Mouse (Mus musculus) urinary bladder, postnatal 10 days (tissue): ENCODE results near the gene Lmo1.
"Not testable (repeated sequence)": the region's sequence is repeated elsewhere in the genome, so short reads cannot be mapped to it uniquely, and the experiment has no call there.

Experiments used
- DNase-seq: peaks from one replicate; pipeline ENCODE4 v3.0.0; 2022; ENCODE audit warnings: low spot score

Gene Lmo1

DNA sequence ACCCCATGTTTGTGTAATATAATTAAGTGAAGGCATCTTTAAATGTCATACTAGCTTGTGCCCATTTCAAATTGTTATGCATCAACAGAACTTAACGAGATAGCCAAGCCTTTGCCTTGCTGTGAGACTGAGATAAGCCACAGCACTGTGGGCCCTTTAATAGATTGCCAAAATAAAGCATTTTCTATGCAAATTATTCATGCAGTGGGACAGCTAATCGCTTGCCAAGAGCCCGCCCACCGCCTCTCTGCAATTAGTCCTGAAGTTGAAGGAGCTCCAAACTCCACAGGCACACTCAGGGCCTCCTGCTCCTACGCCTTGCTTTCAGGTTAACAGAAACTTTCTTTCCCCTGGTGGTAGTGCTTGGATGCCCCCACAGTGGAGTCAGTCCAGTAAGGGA lies 64.0 kb downstream of the Lmo1 start:
- DNase-seq: no peak

DNA sequence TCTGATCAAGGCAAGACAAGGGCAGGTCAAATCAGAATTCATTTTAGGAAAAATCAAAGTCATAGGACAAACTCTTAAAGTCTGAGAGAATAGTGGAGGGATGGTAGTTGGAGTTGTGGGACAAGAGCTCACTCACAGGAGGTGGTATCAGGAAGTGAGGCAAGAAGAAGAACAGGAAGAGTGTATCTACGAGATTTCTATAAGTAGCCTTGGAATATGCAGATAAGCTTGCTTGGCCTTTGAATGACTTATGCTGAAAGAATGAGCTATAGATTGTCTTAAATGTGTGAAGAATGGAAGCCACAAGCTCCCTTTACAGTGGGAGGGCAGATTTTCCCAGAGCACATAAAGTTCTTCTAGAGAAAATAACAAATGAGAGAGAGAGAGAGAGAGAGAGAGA lies 70.1 kb downstream of the Lmo1 start:
- no peak for DNase-seq

DNA sequence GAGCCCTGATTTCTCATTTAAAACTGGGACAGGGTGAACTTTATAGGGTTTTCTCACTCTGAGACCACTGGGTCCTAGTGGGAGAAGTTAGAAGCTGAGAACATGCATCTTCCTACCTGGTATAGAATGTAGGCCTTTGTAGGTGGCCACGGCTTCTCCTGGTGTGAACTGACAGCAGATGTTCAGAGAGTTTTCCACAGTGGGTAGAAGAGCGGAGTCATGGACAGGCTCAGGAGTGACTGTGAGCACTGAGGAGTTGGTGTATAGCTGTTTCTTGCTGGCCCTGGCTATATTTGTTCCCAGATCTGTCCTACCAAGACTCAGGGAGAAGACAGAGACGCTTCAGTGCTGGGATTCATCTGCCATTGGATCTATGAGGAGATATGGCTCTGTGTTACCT lies 73.8 kb downstream of the Lmo1 start:
- no peak for DNase-seq

DNA sequence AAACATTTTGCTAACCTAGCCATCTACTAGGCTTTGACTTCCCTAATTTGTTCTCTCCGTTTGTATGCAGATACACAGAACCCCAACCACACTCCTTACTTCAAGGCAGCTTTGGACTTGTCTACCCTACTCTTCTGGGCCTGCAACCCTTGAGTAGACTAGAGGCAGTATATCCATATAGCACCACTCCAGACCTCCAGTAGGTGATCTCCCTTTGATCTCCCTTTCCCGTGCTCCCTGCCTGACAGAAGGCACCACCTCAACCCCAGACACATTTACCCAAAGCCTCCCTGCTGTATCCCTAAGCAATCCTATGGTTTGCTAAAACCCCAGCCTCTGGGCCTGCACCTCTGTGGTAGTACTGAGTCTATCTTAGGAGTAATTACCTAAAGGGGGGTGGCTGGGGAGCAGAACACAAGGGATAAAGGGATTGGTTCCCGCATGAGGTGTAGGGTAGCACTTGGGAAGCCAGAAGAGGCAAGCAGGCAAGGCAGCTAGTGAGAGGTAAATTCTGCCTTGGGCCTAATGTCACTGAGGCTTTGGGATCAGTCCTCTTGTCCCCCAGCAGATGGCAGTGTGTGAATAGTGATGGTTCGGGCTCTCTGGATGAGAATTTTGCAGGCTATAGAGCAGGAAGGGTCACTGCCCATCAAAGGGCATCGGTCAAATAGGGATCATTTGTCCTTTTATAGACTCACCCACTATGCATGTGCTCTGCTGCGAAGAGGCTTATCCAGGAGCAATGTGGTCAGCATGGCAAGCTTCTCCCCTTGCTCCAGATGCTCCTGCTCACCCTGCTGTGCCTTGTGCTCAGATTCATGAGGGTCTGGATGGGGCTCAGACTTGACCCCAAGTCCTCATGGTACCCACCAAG lies 76.6 kb downstream of the Lmo1 start:
- DNase-seq: no peak

DNA sequence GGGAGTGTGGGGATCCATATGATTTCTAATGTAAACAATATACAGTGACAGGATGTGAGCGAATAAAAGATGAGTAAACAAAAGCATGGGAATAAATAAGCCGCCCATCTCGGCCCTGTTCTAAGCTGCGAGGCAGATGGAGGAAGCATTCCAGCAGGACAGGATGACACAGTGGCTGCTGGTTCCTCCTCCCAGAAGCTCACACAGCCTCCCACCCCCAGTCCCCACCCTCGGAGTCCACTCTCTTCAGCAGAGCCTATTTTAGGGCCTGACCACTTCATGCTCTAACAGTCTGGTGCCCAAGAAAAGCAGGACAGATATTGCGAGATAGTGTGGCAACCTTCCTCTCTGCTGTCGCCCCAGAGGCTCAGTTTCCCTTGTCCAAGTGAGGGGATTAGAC lies 77.8 kb downstream of the Lmo1 start:
- DNase-seq: no peak

DNA sequence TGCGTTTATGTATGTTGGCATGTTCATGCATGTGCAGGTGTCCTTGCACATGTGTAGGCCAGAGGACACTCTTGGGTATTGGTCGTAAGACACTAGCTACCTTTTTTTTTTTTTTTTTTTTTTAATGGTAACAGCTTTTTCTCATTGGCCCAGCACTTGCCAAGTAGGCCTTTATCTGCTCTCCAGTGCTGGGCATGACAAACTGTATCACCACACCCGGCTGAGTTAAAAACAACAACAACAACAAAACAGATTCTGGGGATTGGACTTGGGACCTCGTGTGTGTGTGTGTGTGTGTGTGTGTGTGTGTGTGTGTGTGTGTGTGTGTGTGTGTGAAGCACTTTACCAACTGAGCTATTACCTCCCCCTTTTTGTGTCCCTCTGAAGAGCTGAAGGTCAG lies 78.4 kb downstream of the Lmo1 start:
- DNase-seq: no peak

DNA sequence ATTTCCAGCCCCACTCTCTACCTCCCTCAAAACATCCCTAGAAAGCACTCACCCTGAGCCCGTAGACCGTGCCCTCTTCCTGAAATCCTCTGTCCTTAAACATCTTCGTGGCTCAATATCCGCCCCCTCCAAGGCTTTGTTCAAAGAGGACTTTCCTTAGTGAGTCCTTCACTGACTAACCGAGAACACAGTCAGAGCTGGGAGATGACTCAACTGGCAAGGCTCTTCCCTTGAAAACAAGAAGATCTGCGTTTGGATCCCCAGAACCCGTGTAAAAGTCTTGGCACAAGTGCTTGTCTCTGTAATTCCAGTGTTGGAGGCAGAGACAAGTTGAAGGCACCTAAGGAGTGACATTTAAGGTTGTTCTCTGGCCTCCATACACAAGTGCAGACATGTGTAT lies 80.7 kb downstream of the Lmo1 start:
- DNase-seq: no peak

DNA sequence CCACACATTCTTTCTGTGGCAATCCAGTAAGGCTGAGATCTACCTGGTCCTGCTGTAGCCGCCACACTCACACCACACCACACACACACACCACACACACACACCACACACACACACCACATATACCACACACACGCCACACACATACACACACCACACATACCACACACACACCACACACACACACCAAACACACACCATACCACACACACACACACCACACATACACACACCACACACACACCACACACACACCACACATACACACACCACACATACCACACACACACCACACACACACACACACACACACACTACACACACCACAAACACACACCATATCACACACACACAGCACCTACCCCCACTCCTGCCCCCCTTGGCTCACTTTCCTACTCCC lies 83.7 kb downstream of the Lmo1 start:
- not testable (repeated sequence) for DNase-seq
